Mouse (Mus musculus) liver, embryonic 16.5 days (tissue): ENCODE data around the gene Tarsl2. TPM values are rescaled to one million over a fixed set of nuclear protein-coding genes. Genes with fewer than 3 reads are reported as not detected.

Experiments used
- ATAC-seq: fragments of 200-750 bp; cut with Nextera tagmentation; 2 replicates; pipeline ENCODE4 v1.8.0; 2017; ENCODE audit warnings: low read depth, mild to moderate bottlenecking, moderate number of reproducible peaks, moderate library complexity
- H3K27ac ChIP-seq: fragments of 300-500 bp; sonication (generic); 2 replicates; pipeline ENCODE4 v1.5.1; 2014; ENCODE audit warnings: mild to moderate bottlenecking, low read length
- H3K27me3 ChIP-seq: fragments of 300-500 bp; sonication (generic); 2 replicates; pipeline ENCODE4 v1.6.1; 2014; ENCODE audit warnings: low read depth, low read length, mixed read lengths; ENCODE audit not compliant: control insufficient read depth, insufficient read depth
- H3K36me3 ChIP-seq: fragments of 300-500 bp; sonication (generic); 2 replicates; pipeline ENCODE4 v1.6.1; 2014; ENCODE audit warnings: mild to moderate bottlenecking; ENCODE audit not compliant: control insufficient read depth, insufficient read depth
- H3K4me1 ChIP-seq: fragments of 300-500 bp; sonication (generic); 2 replicates; pipeline ENCODE4 v1.6.1; 2014; ENCODE audit warnings: low read depth, low read length, mixed read lengths; ENCODE audit not compliant: control insufficient read depth
- H3K4me2 ChIP-seq: fragments of 300-500 bp; sonication (generic); 2 replicates; pipeline ENCODE4 v1.6.1; 2014; ENCODE audit warnings: low read depth, low read length, mixed read lengths
- H3K4me3 ChIP-seq: fragments of 300-500 bp; sonication (generic); 2 replicates; pipeline ENCODE4 v1.5.1; 2014; ENCODE audit warnings: low read depth, mild to moderate bottlenecking, low read length
- H3K9ac ChIP-seq: fragments of 300-500 bp; sonication (generic); 2 replicates; pipeline ENCODE4 v1.6.1; 2014; ENCODE audit warnings: low read depth, low read length
- H3K9me3 ChIP-seq: fragments of 300-500 bp; sonication (generic); replicated peaks from 2 replicates; pipeline ENCODE4 v1.6.1; 2016; ENCODE audit warnings: low read length; ENCODE audit not compliant: control insufficient read depth
- WGBS: fragments of 180-500 bp; shearing (Covaris S2); extraction: QIAGEN DNeasy Blood & Tissue Kit; methylation state at CpG from one replicate; pipeline ENCODE4 v1.1.7; 2014; ENCODE audit not compliant: insufficient replicate concordance; 5-methylcytosine and 5-hydroxymethylcytosine counted together
- polyA plus RNA-seq: library from polyadenylated mRNA; unstranded; fragments of >200 nt; fragmentation: Nextera tagmentation; extraction: Ambion mirVana; gene quantifications from 2 replicates; pipeline ENCODE4 v1.2.1, GENCODE M21; 2015

Gene Tarsl2
- polyA plus RNA-seq, 1 experiment from 2014 or later: 10.7 TPM

DNA sequence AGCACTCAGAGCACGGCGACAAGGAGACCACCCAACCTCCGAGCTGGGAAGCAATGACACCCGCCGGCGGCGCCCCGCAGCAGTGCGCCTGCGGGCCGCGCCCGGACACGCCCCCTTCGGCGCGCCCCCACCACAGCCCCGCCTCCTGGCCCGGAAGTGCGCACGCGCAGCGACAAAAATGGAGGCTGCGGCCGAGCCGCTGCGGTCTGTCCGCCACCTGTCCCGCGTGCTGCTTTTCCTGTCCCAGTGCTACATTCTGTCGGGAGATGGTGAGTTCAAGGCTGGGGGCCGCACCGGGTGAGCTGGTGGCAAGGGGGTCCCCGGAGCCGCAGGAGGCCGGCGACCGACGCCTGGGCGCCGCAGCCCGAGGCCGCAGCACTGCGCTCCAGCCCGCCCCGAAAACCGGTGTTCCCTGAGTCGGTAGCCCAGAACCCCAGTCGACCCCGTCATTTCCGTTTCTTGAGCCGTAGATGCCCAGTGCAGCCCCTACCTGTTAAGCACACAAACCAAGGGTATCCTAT lies 48.7 kb downstream of the Tarsl2 start:
- peaks cover 14% of the 10 kb centered on the region for H3K4me1 ChIP-seq
- H3K4me2 ChIP-seq: peak overlapping the region; percentile 83
- peak overlapping the region; percentile 83 for H3K9ac ChIP-seq
- peaks cover 6% of the 10 kb centered on the region; the same call in 1 of the 2 replicates for H3K36me3 ChIP-seq
- H3K9me3 ChIP-seq: no peaks in the 10 kb centered on the region
- H3K4me3 ChIP-seq: peak overlapping the region; percentile 86
- 0% methylated on average over 46 of the region's 52 CpGs for WGBS
- H3K27me3 ChIP-seq: no peaks in the 10 kb centered on the region
- peak; percentile 93 for ATAC-seq
- H3K27ac ChIP-seq: 0 out of 2 replicates have a peak overlapping the region, but pooled peaks have one; percentile 15

DNA sequence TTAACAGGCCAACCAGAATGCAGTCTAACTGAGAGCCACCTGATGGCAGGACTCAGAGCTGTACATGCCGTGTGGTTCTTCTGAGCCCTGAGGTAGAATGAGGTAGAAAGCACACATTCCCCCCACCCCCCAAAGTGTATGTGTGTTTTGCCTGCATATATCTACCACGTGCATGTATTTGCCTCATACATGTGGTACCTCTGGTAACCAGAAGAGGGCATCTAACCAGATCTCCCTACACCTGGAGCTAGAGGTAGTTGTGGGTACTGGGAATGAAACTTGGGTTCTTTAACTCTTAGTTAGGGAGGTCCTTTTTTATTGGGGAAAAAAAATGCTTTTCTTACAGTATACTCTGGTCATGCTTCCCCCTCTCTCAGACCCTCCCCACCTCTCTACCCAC lies 51.8 kb downstream of the Tarsl2 start:
- Histone ChIP-seq H3K27me3 (no peaks in the 10 kb centered on the region), H3K36me3 (peaks cover 19% of the 10 kb centered on the region), H3K4me3 (no peak overlapping the region), H3K4me1 (peaks cover 14% of the 10 kb centered on the region), H3K27ac (no peak overlapping the region), H3K4me2 (no peak overlapping the region), H3K9ac (no peak overlapping the region), H3K9me3 (no peaks in the 10 kb centered on the region)
- WGBS: 39% methylated on average over 2 of the region's 2 CpGs
- no peak for ATAC-seq

DNA sequence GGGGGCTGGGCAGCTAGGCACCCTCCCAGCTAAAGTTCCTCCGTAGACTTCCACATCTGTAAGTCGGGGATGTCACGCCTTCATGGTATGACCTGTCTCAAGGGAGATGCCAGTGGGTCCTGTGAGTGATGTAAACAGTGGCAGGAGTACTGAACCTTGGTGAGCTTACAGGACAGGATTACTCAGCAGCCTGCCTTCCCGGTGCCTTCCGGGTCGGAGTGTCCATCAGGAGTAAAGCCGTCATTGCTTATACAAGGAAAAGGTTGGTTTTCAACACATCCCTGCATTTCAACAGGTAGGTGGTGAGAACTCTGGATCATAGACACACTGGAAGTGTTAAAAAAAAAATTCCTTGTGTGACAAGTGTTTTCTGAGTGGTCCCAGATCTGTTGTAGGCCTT lies 57.4 kb downstream of the Tarsl2 start:
- no peaks in the 10 kb centered on the region for H3K4me1 ChIP-seq
- H3K27ac ChIP-seq: no peak overlapping the region
- H3K36me3 ChIP-seq: peaks cover 22% of the 10 kb centered on the region
- ATAC-seq: no peak
- H3K9ac ChIP-seq: no peak overlapping the region
- no peaks in the 10 kb centered on the region for H3K27me3 ChIP-seq
- no peak overlapping the region for H3K4me3 ChIP-seq
- no peaks in the 10 kb centered on the region for H3K9me3 ChIP-seq
- WGBS: 80% methylated on average over 7 of the region's 7 CpGs
- no peak overlapping the region for H3K4me2 ChIP-seq

DNA sequence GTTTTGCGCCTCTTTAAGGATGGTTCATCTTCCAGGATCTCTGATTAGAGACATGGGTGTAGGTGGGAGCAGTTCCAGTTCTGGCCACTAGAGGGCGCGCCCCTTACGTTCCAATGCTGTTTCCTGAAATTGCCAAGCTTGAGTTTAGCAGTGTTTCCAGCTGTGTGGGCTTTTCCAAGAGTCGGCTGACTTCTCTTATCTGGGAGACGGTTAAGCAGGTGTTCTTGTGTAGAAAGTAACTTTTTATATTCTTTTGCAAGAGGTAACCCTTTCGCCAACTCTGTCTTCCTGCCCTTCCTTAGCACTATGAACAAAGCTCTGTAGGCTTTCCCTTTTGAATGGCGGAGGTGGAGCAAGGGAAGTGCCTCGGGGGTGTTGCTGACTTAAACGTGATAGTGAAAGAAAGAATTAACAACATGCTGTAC lies 60.1 kb downstream of the Tarsl2 start:
- H3K27ac ChIP-seq: no peak overlapping the region
- H3K9ac ChIP-seq: no peak overlapping the region
- H3K9me3 ChIP-seq: no peaks in the 10 kb centered on the region
- H3K4me2 ChIP-seq: peak overlapping the region; percentile 34
- 3% methylated on average over 10 of the region's 10 CpGs for WGBS
- ATAC-seq: peak; percentile 16; the same call in 1 of the 2 replicates
- peaks cover 8% of the 10 kb centered on the region for H3K36me3 ChIP-seq
- peak overlapping the region; percentile 40 for H3K4me3 ChIP-seq
- no peaks in the 10 kb centered on the region for H3K27me3 ChIP-seq
- no peaks in the 10 kb centered on the region for H3K4me1 ChIP-seq

DNA sequence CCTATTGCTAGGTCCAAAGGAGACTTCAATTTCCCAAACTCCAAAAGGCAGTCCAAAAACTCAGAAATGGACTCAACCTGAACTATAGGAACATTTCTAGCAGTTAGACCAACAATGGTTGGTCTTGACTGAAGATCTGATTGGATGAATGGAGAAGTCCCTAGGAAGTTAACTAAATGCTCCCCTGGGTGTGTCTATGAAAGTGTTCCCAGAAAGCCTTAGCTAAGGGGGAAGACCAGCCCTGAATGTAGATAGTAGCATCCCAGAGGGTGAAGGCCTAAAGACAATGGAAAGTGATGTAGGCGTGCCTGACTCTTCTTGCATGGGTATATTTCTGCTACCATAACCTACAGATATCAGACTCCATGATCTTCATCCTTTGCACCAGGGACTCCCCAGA lies 63.8 kb downstream of the Tarsl2 start:
- no peak for ATAC-seq
- WGBS: 65% methylated on average over 1 of the region's 1 CpGs
- Histone ChIP-seq H3K9me3 (no peaks in the 10 kb centered on the region), H3K9ac (no peak overlapping the region), H3K4me1 (no peaks in the 10 kb centered on the region), H3K4me2 (no peak overlapping the region), H3K27ac (no peak overlapping the region), H3K27me3 (no peaks in the 10 kb centered on the region), H3K36me3 (no peaks in the 10 kb centered on the region), H3K4me3 (no peak overlapping the region)

DNA sequence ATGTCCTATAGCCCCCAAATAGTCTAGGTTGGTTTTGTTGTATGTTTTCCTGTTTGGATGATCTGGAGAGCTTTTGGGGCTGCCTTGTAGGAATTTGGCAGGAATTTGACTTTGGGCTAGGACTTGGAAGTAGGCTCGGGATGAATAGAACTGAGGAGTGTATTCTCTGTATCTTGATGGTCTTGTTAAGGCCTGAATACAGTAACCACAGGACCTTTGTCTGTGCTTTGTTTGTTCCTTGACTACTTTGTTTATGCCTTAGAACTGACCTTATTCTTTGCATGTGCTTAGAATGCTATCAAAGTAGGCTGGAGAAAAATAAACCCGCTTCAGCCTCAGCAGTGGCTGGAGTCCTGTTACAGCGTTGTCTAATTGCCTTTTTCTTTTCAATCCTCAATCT lies 65.6 kb downstream of the Tarsl2 start:
- ATAC-seq: no peak
- no peaks in the 10 kb centered on the region for H3K36me3 ChIP-seq
- WGBS: 63% methylated on average over 3 of the region's 3 CpGs
- no peak overlapping the region for H3K9ac ChIP-seq
- no peaks in the 10 kb centered on the region for H3K27me3 ChIP-seq
- H3K27ac ChIP-seq: no peak overlapping the region
- H3K9me3 ChIP-seq: no peaks in the 10 kb centered on the region
- no peaks in the 10 kb centered on the region for H3K4me1 ChIP-seq
- no peak overlapping the region for H3K4me2 ChIP-seq
- no peak overlapping the region for H3K4me3 ChIP-seq

DNA sequence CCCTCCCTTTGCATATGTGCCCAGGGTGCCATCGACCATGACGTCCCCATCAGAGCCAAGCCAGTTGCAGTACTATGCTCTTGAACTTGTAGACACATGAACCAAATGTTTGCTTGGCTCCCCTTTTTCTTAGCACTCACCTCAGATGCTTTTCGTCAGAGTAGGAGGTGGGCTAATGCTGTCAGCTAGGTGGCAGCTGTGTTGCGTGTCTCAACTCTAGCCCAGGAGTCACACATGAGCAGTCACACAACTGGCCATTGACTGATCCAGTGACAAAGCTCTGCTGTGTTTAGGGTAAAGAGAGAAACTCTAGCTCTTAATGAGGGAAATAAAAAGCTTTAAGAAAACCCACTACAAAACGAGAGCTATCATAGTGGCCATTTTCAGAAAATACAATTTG lies 69.1 kb downstream of the Tarsl2 start:
- H3K9me3 ChIP-seq: no peaks in the 10 kb centered on the region
- no peak for ATAC-seq
- H3K27me3 ChIP-seq: no peaks in the 10 kb centered on the region
- WGBS: 50% methylated on average over 5 of the region's 5 CpGs
- H3K36me3 ChIP-seq: no peaks in the 10 kb centered on the region
- H3K4me3 ChIP-seq: no peak overlapping the region
- no peak overlapping the region for H3K9ac ChIP-seq
- H3K4me2 ChIP-seq: no peak overlapping the region
- no peaks in the 10 kb centered on the region for H3K4me1 ChIP-seq
- H3K27ac ChIP-seq: no peak overlapping the region

DNA sequence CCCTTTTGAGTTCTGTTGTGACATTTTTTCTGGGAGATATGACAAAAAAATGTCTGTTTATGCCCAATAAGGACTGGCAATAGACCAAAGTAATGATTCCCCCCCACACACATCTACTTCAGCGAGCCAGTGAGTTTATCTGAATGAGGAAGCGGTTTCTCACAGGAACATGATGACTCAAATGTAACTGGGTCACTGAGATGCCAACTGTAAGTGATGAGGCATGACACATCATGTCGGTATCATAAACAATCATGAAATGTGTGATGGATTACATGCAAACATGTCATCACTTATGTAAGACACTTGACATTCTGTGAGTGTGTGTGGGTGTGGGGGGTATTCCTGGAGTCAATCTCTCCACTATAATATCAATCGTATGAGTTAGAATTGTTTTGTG lies 69.6 kb downstream of the Tarsl2 start:
- Histone ChIP-seq H3K36me3 (no peaks in the 10 kb centered on the region), H3K27ac (no peak overlapping the region), H3K4me3 (no peak overlapping the region), H3K27me3 (no peaks in the 10 kb centered on the region), H3K4me1 (no peaks in the 10 kb centered on the region), H3K9me3 (no peaks in the 10 kb centered on the region), H3K9ac (no peak overlapping the region), H3K4me2 (no peak overlapping the region)
- WGBS: 50% methylated on average over 4 of the region's 4 CpGs
- ATAC-seq: no peak

DNA sequence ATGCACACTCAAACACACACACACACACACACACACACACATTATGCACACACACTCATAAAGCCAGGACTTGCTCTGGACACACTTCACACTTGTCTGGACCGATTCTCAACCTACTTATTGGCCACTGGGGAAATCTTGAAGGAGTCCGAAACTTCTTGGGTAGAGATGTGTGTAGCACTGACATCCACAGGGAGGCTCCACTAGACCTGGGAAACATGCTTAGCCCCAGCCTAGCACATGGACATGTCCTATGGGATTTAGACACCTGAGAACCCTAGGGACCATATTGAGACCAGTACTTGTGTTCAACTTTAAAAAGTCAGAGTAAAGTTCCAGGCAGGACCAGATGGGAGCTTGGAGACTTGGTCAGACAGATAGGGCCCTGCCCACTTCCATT lies 89.3 kb downstream of the Tarsl2 start:
- no peaks in the 10 kb centered on the region for H3K9me3 ChIP-seq
- H3K27me3 ChIP-seq: no peaks in the 10 kb centered on the region
- 51% methylated on average over 2 of the region's 2 CpGs for WGBS
- no peaks in the 10 kb centered on the region for H3K36me3 ChIP-seq
- no peak overlapping the region for H3K9ac ChIP-seq
- ATAC-seq: no peak
- H3K27ac ChIP-seq: no peak overlapping the region
- no peak overlapping the region for H3K4me2 ChIP-seq
- no peak overlapping the region for H3K4me3 ChIP-seq
- H3K4me1 ChIP-seq: no peaks in the 10 kb centered on the region
